Comparison of ENCODE assay signal across 15 mouse cellular contexts in genomic region chr3:108220661-108221060, GRCm38 (mm10). TPM values are rescaled to one million over a fixed set of nuclear protein-coding genes. Genes with fewer than 3 reads are reported as not detected.
"Had no signal": no experiment of that assay in that cellular context is flagged by ENCODE, and none has a peak within 500 bp of the region (broad histone marks: within the 10 kb centered on the region; RNA-seq: fewer than 3 reads in every experiment).

No protein-coding gene starts in this region.

- DNase-seq: kidney, adult 9 months; kidney, postnatal 14 days; kidney, postnatal 4 days; liver, postnatal 0 days; lung, embryonic 14.5 days; right cerebral cortex, adult 18-20 months; right cerebral cortex, postnatal 14 days; right cerebral cortex, postnatal 4 days; spleen, adult 18-20 months; thymus, postnatal 25 days had no signal

- ATAC-seq: liver, postnatal 0 days; lung, postnatal 0 days; midbrain, embryonic 13.5 days; midbrain, embryonic 16.5 days had no signal

RNA-seq across cellular contexts. Expression of gene Sypl2, which starts 5.8 kb away (rescaled TPM):
- total RNA-seq: megakaryocyte, adult 5-6 weeks; monocyte, adult 5-6 weeks had no signal
